ENCODE assay signal across 29 mouse cellular contexts in genomic region chr7:92454176-92454575, GRCm38 (mm10).
DNase-seq lines count a peak whose midpoint lies in the region; ATAC-seq and TF ChIP-seq lines count a peak whose summit lies in the region.
"Had no signal": no experiment of that assay in that cellular context is flagged by ENCODE, and none has a peak within 500 bp of the region (broad histone marks: within the 10 kb centered on the region; RNA-seq: fewer than 3 reads in every experiment).

No protein-coding gene starts in this region.

- H3K9ac ChIP-seq in liver, embryonic 11.5 days (ENCODE audit: low read depth, low read length) = no peak overlapping the region
- H3K9ac ChIP-seq: embryonic facial prominence, embryonic 12.5 days; forebrain, postnatal 0 days; heart, embryonic 12.5 days; heart, embryonic 15.5 days; hindbrain, embryonic 14.5 days had no signal

- no peaks in the 10 kb centered on the region for H3K27me3 ChIP-seq in liver, embryonic 11.5 days (replicated peaks; ENCODE audit: control insufficient read depth, insufficient read depth, low read length)
- no peaks in the 10 kb centered on the region for H3K27me3 ChIP-seq in kidney, adult 2 months (replicated peaks; ENCODE audit: control insufficient read depth, insufficient read depth, low read length)
- H3K27me3 ChIP-seq: CH12.LX; embryonic facial prominence, embryonic 12.5 days; heart, embryonic 12.5 days; heart, embryonic 15.5 days had no signal

- 67% methylated on average over 2 of the region's 2 CpGs for WGBS in liver, embryonic 11.5 days
- WGBS in kidney, adult 2 months = 79% methylated on average over 2 of the region's 2 CpGs

- H3K4me1 ChIP-seq in liver, embryonic 11.5 days (replicated peaks; ENCODE audit: control insufficient read depth, insufficient read depth, low read length) = no peaks in the 10 kb centered on the region
- no peaks in the 10 kb centered on the region for H3K4me1 ChIP-seq in kidney, adult 2 months (ENCODE audit: control insufficient read depth, insufficient read depth, low read length)

- DNase-seq in 3134 (ENCODE audit: extremely low read depth, insufficient read length, low spot score) (peak; percentile 34), 3T3-L1 (ENCODE audit: low read depth, low spot score) (peak; percentile 90), adipocyte (ENCODE audit: low spot score) (peak; percentile 65)
- no peak for DNase-seq in right cerebral cortex, adult 2 months (ENCODE audit: low spot score in 2 of 2)
- no peak for DNase-seq in liver, embryonic 11.5 days (ENCODE audit: low spot score)
- no peak for DNase-seq in kidney, adult 2 months
- DNase-seq: adrenal gland, postnatal 10 days; adrenal gland, postnatal 36 days; B cell, adult 2 months; cerebellum, adult 18-20 months; cerebellum, adult 9-10 months; forebrain, postnatal 0 days; gastrocnemius, adult 2 months; gastrocnemius, postnatal 14 days; heart, adult 18-20 months; heart, postnatal 10 days; heart, postnatal 36 days had no signal

- TF ChIP-seq POLR2A in kidney, adult 2 months (IDR thresholded peaks at IDR 0.05; ENCODE audit: low read depth, low read length) = no peak

- no peak for ATAC-seq in liver, embryonic 11.5 days (replicated peaks; ENCODE audit: low FRiP score)
- ATAC-seq: activated CD4-positive, CD25-positive, alpha-beta regulatory T cell, adult 4 months; forebrain, embryonic 14.5 days; forebrain, postnatal 0 days; hindbrain, postnatal 0 days; inflammation-experienced regulatory T-cells, adult 6 months; intestine, embryonic 16.5 days had no signal

- no peak overlapping the region for H3K4me3 ChIP-seq in liver, embryonic 11.5 days (ENCODE audit: low read depth, low read length)
- no peak overlapping the region for H3K4me3 ChIP-seq in kidney, adult 2 months (ENCODE audit: insufficient read depth, low read depth, low read length)
- H3K4me3 ChIP-seq: embryonic facial prominence, embryonic 12.5 days; erythroblast, embryonic 14.5 days; gastrocnemius, adult 2 months; heart, embryonic 12.5 days; heart, embryonic 15.5 days had no signal

- H3K9me3 ChIP-seq in liver, embryonic 11.5 days (ENCODE audit: control insufficient read depth, low read length) = no peaks in the 10 kb centered on the region
- H3K9me3 ChIP-seq: embryonic facial prominence, embryonic 12.5 days; G1E; heart, embryonic 12.5 days; heart, embryonic 15.5 days had no signal

- H3K27ac ChIP-seq in liver, embryonic 11.5 days (ENCODE audit: low read depth, low read length) = no peak overlapping the region
- H3K27ac ChIP-seq in kidney, adult 2 months (ENCODE audit: insufficient read depth, low read depth, low read length) = no peak overlapping the region
- H3K27ac ChIP-seq: embryonic facial prominence, embryonic 12.5 days; gastrocnemius, adult 2 months; heart, embryonic 15.5 days; hindbrain, embryonic 14.5 days; hindbrain, postnatal 0 days had no signal

- no peaks in the 10 kb centered on the region for H3K36me3 ChIP-seq in liver, embryonic 11.5 days (ENCODE audit: control insufficient read depth, insufficient read depth, low read length)
- H3K36me3 ChIP-seq in kidney, adult 2 months (ENCODE audit: control insufficient read depth, insufficient read depth, low read length) = no peaks in the 10 kb centered on the region
- H3K36me3 ChIP-seq: embryonic facial prominence, embryonic 12.5 days; G1E; heart, embryonic 12.5 days; heart, embryonic 15.5 days had no signal

- no peak for TF ChIP-seq CTCF in kidney, adult 2 months (conservative IDR thresholded peaks at IDR 0.05; ENCODE audit: insufficient read depth, insufficient read length, low read depth, low read length)

- no peak overlapping the region for H3K4me2 ChIP-seq in liver, embryonic 11.5 days
- H3K4me2 ChIP-seq: embryonic facial prominence, embryonic 12.5 days; heart, embryonic 12.5 days; heart, embryonic 15.5 days; hindbrain, embryonic 14.5 days had no signal

Comparison
In these comparisons a context has a peak if more than half of its experiments do, and no peak if none do; other contexts are left out.
1. DNase-seq: peak in 3134 (single experiment), 3T3-L1 (single experiment) and adipocyte (single experiment); none in right cerebral cortex, adult 2 months (0 of 2), liver, embryonic 11.5 days (single experiment) and kidney, adult 2 months (single experiment).